ENCODE assay signal across 8 mouse cellular contexts in genomic region chr6:143174906-143175656, GRCm38 (mm10). TPM values are rescaled to one million over a fixed set of nuclear protein-coding genes. Genes with fewer than 3 reads are reported as not detected.
A peak's percentile ranks its signal among the peaks of the same experiment; 100 is the strongest.
DNase-seq lines count a peak whose midpoint lies in the region; ATAC-seq and TF ChIP-seq lines count a peak whose summit lies in the region.

No protein-coding gene starts in this region.

- no peak for TF ChIP-seq POLR2A in spleen, adult 2 months (IDR thresholded peaks at IDR 0.05; ENCODE audit: low read depth, low read length)

- H3K4me1 ChIP-seq in spleen, adult 2 months (ENCODE audit: control insufficient read depth, insufficient read depth, insufficient read length), result peaks cover 28% of the 10 kb centered on the region
- H3K4me1 ChIP-seq in stomach, embryonic 16.5 days (ENCODE audit: control insufficient read depth, insufficient read depth, low read length), result peaks cover 5% of the 10 kb centered on the region

- peak; percentile 19; the same call in 1 of the 2 replicates for TF ChIP-seq CTCF in spleen, adult 2 months (IDR thresholded peaks at IDR 0.05; ENCODE audit: extremely low read depth, insufficient read depth, insufficient read length, insufficient replicate concordance)

- DNase-seq in adrenal gland, postnatal 10 days, result peak; percentile 62
- DNase-seq in adrenal gland, adult 8-10 months, result no peak
- DNase-seq in spleen, adult 2 months (ENCODE audit: low read depth in 1 of 2, low spot score in 2 of 2), result peak in 1 of 2 experiments; percentile 29
- DNase-seq in spleen, adult 12 weeks (ENCODE audit: low spot score), result no peak
- peak; percentile 72 for DNase-seq in kidney, postnatal 10 days
- DNase-seq in lung, postnatal 10 days, result peak; percentile 74

- no peaks in the 10 kb centered on the region for H3K9me3 ChIP-seq in stomach, embryonic 16.5 days (replicated peaks; ENCODE audit: control insufficient read depth, low read length)

- H3K27me3 ChIP-seq in spleen, adult 2 months (ENCODE audit: control insufficient read depth, insufficient read depth, low read length), result no peaks in the 10 kb centered on the region
- H3K27me3 ChIP-seq in stomach, embryonic 16.5 days (ENCODE audit: control insufficient read depth, insufficient read depth, low read length), result no peaks in the 10 kb centered on the region

- 0 out of 2 replicates have a peak overlapping the region, but pooled peaks have one; percentile 20 for H3K9ac ChIP-seq in stomach, embryonic 16.5 days (ENCODE audit: low read length)

- 0 out of 2 replicates have a peak, but pooled peaks have one; percentile 60 for ATAC-seq in erythroblast, adult 5-6 weeks (replicated peaks; ENCODE audit: low FRiP score, poor library complexity, severe bottlenecking)
- no peak; the same call in 1 of the 2 replicates for ATAC-seq in stomach, embryonic 16.5 days (ENCODE audit: insufficient read depth, low FRiP score)

- no peak overlapping the region; the same call in 1 of the 2 replicates for H3K27ac ChIP-seq in spleen, adult 2 months (ENCODE audit: insufficient read depth, low read length)
- H3K27ac ChIP-seq in stomach, embryonic 16.5 days (ENCODE audit: low read length), result no peak overlapping the region

- H3K36me3 ChIP-seq in spleen, adult 2 months (ENCODE audit: control insufficient read depth, insufficient read depth, low read length), result peaks cover 9% of the 10 kb centered on the region; the same call in 1 of the 2 replicates
- peaks cover 5% of the 10 kb centered on the region; the same call in 1 of the 2 replicates for H3K36me3 ChIP-seq in stomach, embryonic 16.5 days (ENCODE audit: control insufficient read depth, insufficient read depth, low read length)

- H3K4me3 ChIP-seq in spleen, adult 2 months (ENCODE audit: extremely low read depth, insufficient read depth, insufficient read length), result no peak overlapping the region
- no peak overlapping the region for H3K4me3 ChIP-seq in stomach, embryonic 16.5 days (replicated peaks; ENCODE audit: low read length)

- WGBS in spleen, adult 2 months, result 37% methylated on average over 3 of the region's 3 CpGs
- WGBS in stomach, embryonic 16.5 days, result 35% methylated on average over 3 of the region's 3 CpGs

- H3K4me2 ChIP-seq in stomach, embryonic 16.5 days (ENCODE audit: low read depth, low read length), result no peak overlapping the region

RNA-seq across cellular contexts. Expression of gene Etnk1, which starts 8.1 kb away (rescaled TPM):
- total RNA-seq in adrenal gland, postnatal 10 days (2021), result 10 to 100 TPM; 79.6 to 81.5 TPM
- total RNA-seq in adrenal gland, adult 8-10 months (2022), result 100 to 1,000 TPM; 126 to 142 (median 139) TPM
- 38.3 and 121 TPM in 2 replicates for polyA plus RNA-seq in spleen, adult 2 months (2012; rRNA removed)
- total RNA-seq in erythroblast, adult 5-6 weeks (2015; ENCODE audit: low replicate concordance), result 37.8 and 42.1 TPM in 2 replicates
- 47.0 and 48.9 TPM in 2 replicates for total RNA-seq in erythroblast, adult 5-6 weeks (2017; ENCODE audit: low replicate concordance)
- 16.1 and 16.3 TPM in 2 replicates for polyA plus RNA-seq in stomach, embryonic 16.5 days (2015; fragmentation: Nextera tagmentation; extraction: Ambion mirVana)

Comparison
In these comparisons a context has a peak if more than half of its experiments do, and no peak if none do; other contexts are left out.
1. DNase-seq: peak in adrenal gland, postnatal 10 days (single experiment), kidney, postnatal 10 days (single experiment) and lung, postnatal 10 days (single experiment); none in adrenal gland, adult 8-10 months (single experiment) and spleen, adult 12 weeks (single experiment).